Mouse (Mus musculus): ENCODE measurements around the gene Gm28372. TPM values are rescaled to one million over a fixed set of nuclear protein-coding genes. Genes with fewer than 3 reads are reported as not detected.

The Gm28372 gene
- total RNA-seq, 2 experiments from 2014 or later: not detected

- DNase-seq: peak; percentile 92
Measured at GRCm38 (mm10) chr2:130411558-130412495, 6.8 kb downstream of the Gm28372 start.

- no peak for DNase-seq
Measured at GRCm38 (mm10) chr2:130412775-130413174, 7.7 kb downstream of the Gm28372 start.

GRCm38 (mm10) chr2:130414094-130414856, 9.2 kb downstream of the Gm28372 start:
- DNase-seq: no peak

- no peak for DNase-seq
Measured at GRCm38 (mm10) chr2:130421781-130422620, 17.0 kb downstream of the Gm28372 start.

- peak; percentile 86 for DNase-seq
Measured at GRCm38 (mm10) chr2:130423397-130424125, 18.5 kb downstream of the Gm28372 start.

GRCm38 (mm10) chr2:130424126-130424853, 19.3 kb downstream of the Gm28372 start, which contains the start of the genes Vps16 and Pced1a:
TSS of gene Vps16 (plus strand) at chr2:130424339.
TSS of gene Pced1a (minus strand) at chr2:130424701.
- DNase-seq: peak; percentile 96

- no peak for DNase-seq
Measured at GRCm38 (mm10) chr2:130425112-130425511, 20.1 kb downstream of the Gm28372 start.

GRCm38 (mm10) chr2:130429851-130430250, 24.8 kb downstream of the Gm28372 start:
- DNase-seq: no peak

- no peak for DNase-seq
Measured at GRCm38 (mm10) chr2:130430484-130430883, 25.4 kb downstream of the Gm28372 start.

GRCm38 (mm10) chr2:130432157-130432556, 27.1 kb downstream of the Gm28372 start:
- no peak for DNase-seq

GRCm38 (mm10) chr2:130433152-130433551, 28.1 kb downstream of the Gm28372 start:
- peak; percentile 54 for DNase-seq

- no peak for DNase-seq
Measured at GRCm38 (mm10) chr2:130436769-130437168, 31.7 kb downstream of the Gm28372 start.

GRCm38 (mm10) chr2:130438861-130439260, 33.8 kb downstream of the Gm28372 start:
- DNase-seq: no peak

GRCm38 (mm10) chr2:130439840-130440480, 34.9 kb downstream of the Gm28372 start:
- DNase-seq: no peak

GRCm38 (mm10) chr2:130442162-130442561, 37.1 kb downstream of the Gm28372 start:
- no peak for DNase-seq

- DNase-seq: no peak
Measured at GRCm38 (mm10) chr2:130448449-130448848, 43.4 kb downstream of the Gm28372 start.

GRCm38 (mm10) chr2:130449021-130449793, 44.2 kb downstream of the Gm28372 start:
- DNase-seq: peak; percentile 12

- peak; percentile 96 for DNase-seq
Measured at GRCm38 (mm10) chr2:130449794-130450433, 44.9 kb downstream of the Gm28372 start, which contains the start of gene Ptpra. TSS of gene Ptpra (plus strand) at chr2:130450278.

- peak; percentile 84 for DNase-seq
Measured at GRCm38 (mm10) chr2:130450434-130450796, 45.4 kb downstream of the Gm28372 start.
